Mouse (Mus musculus): ENCODE data around the gene Sfxn5.

Sfxn5 gene

GRCm38 (mm10) chr6:85334251-85334650 is 1.0 kb upstream of the Sfxn5 start:
- DNase-seq (ENCODE audit: low read depth, low spot score): no peak

- peak; percentile 43 for DNase-seq (ENCODE audit: low read depth, low spot score)
Measured at GRCm38 (mm10) chr6:85333732-85334131, 510 bp upstream of the Sfxn5 start.

GRCm38 (mm10) chr6:85332351-85332999 is 747 bp downstream of the Sfxn5 start:
- DNase-seq (ENCODE audit: low read depth, low spot score): no peak

GRCm38 (mm10) chr6:85331736-85332135 is 1.5 kb downstream of the Sfxn5 start:
- DNase-seq (ENCODE audit: low read depth, low spot score): no peak

GRCm38 (mm10) chr6:85331221-85331735 is 1.9 kb downstream of the Sfxn5 start:
- no peak for DNase-seq (ENCODE audit: low read depth, low spot score)

- no peak for DNase-seq (ENCODE audit: low read depth, low spot score)
Measured at GRCm38 (mm10) chr6:85329666-85330185, 3.5 kb downstream of the Sfxn5 start.

- no peak for DNase-seq (ENCODE audit: low read depth, low spot score)
Measured at GRCm38 (mm10) chr6:85326564-85326963, 6.7 kb downstream of the Sfxn5 start.

- DNase-seq (ENCODE audit: low read depth, low spot score): no peak
Measured at GRCm38 (mm10) chr6:85325109-85325508, 8.1 kb downstream of the Sfxn5 start.

- DNase-seq (ENCODE audit: low read depth, low spot score): no peak
Measured at GRCm38 (mm10) chr6:85320445-85320866, 12.8 kb downstream of the Sfxn5 start.

- no peak for DNase-seq (ENCODE audit: low read depth, low spot score)
Measured at GRCm38 (mm10) chr6:85316211-85316610, 17.0 kb downstream of the Sfxn5 start.

- DNase-seq (ENCODE audit: low read depth, low spot score): no peak
Measured at GRCm38 (mm10) chr6:85314064-85314798, 19.0 kb downstream of the Sfxn5 start.

- no peak for DNase-seq (ENCODE audit: low read depth, low spot score)
Measured at GRCm38 (mm10) chr6:85307894-85308293, 25.3 kb downstream of the Sfxn5 start.

GRCm38 (mm10) chr6:85306375-85306774 is 26.8 kb downstream of the Sfxn5 start:
- no peak for DNase-seq (ENCODE audit: low read depth, low spot score)

- no peak for DNase-seq (ENCODE audit: low read depth, low spot score)
Measured at GRCm38 (mm10) chr6:85305826-85306225, 27.4 kb downstream of the Sfxn5 start.

GRCm38 (mm10) chr6:85304966-85305365 is 28.3 kb downstream of the Sfxn5 start:
- no peak for DNase-seq (ENCODE audit: low read depth, low spot score)

- no peak for DNase-seq (ENCODE audit: low read depth, low spot score)
Measured at GRCm38 (mm10) chr6:85302326-85303055, 30.7 kb downstream of the Sfxn5 start.

- no peak for DNase-seq (ENCODE audit: low read depth, low spot score)
Measured at GRCm38 (mm10) chr6:85295384-85296167, 37.6 kb downstream of the Sfxn5 start.

GRCm38 (mm10) chr6:85294004-85294379 is 39.2 kb downstream of the Sfxn5 start:
- no peak for DNase-seq (ENCODE audit: low read depth, low spot score)

- DNase-seq (ENCODE audit: low read depth, low spot score): no peak
Measured at GRCm38 (mm10) chr6:85293255-85294003, 39.8 kb downstream of the Sfxn5 start.

Measured in CD4-positive helper T cell, adult 2 months (primary cell).